Mouse (Mus musculus): Measurements from ENCODE around the gene Olfr412.

DNA sequence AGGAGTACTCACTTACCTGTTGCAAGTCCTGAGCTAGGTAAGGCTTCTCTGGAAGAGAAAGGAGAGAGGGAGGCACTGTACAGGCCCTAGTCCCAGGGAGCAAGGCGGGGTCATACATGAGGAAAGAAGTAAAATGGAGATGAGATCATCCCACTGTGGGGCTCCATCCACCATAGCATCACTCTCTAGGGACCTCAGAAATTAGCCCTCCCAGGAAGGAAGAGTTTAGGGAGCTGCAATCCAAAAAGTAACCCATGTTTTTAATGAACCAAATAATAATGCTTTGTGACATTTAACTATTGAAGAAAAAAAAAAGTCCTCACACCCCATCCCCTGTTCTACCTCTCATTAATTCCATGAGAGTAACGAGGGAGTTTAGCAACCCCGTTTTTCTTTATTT lies 9.3 kb upstream of the Olfr412 start, which contains the start of gene Olfr411:
- TF ChIP-seq POLR2A (IDR thresholded peaks at IDR 0.05; ENCODE audit: borderline replicate concordance, extremely low read depth, insufficient read depth, insufficient read length, poor library complexity, severe bottlenecking) (no peak), CTCF (IDR thresholded peaks at IDR 0.05; ENCODE audit: borderline replicate concordance, extremely low read depth, insufficient read depth, insufficient read length) (no peak)

All from brain, embryonic 14.5 days (tissue).